In genomic region chr9:107298876-107299275, GRCm38 (mm10) we compare ENCODE assay signal across 12 mouse cellular contexts. TPM values are rescaled to one million over a fixed set of nuclear protein-coding genes. Genes with fewer than 3 reads are reported as not detected.
A peak's percentile ranks its signal among the peaks of the same experiment; 100 is the strongest.
DNase-seq lines count a peak whose midpoint lies in the region; ATAC-seq and TF ChIP-seq lines count a peak whose summit lies in the region.
"Had no signal": no experiment of that assay in that cellular context is flagged by ENCODE, and none has a peak within 500 bp of the region (broad histone marks: within the 10 kb centered on the region; RNA-seq: fewer than 3 reads in every experiment).

No protein-coding gene starts in this region.

- H3K4me2 ChIP-seq in heart, embryonic 15.5 days, result peak overlapping the region; percentile 80
- H3K4me2 ChIP-seq in intestine, embryonic 16.5 days (ENCODE audit: low read depth, low read length), result peak overlapping the region; percentile 89
- no peak overlapping the region for H3K4me2 ChIP-seq in forebrain, embryonic 11.5 days (ENCODE audit: low read depth, low read length, severe bottlenecking)

- no peaks in the 10 kb centered on the region for H3K9me3 ChIP-seq in heart, embryonic 15.5 days (replicated peaks)
- no peaks in the 10 kb centered on the region for H3K9me3 ChIP-seq in intestine, embryonic 16.5 days (ENCODE audit: control insufficient read depth, low read length)
- no peaks in the 10 kb centered on the region for H3K9me3 ChIP-seq in forebrain, embryonic 11.5 days (ENCODE audit: control insufficient read depth, low read length)
- H3K9me3 ChIP-seq: midbrain, embryonic 10.5 days had no signal

- peaks cover 26% of the 10 kb centered on the region for H3K36me3 ChIP-seq in heart, embryonic 15.5 days
- H3K36me3 ChIP-seq in spleen, adult 2 months (ENCODE audit: control insufficient read depth, insufficient read depth, low read length), result no peaks in the 10 kb centered on the region
- peaks cover 14% of the 10 kb centered on the region; the same call in 1 of the 2 replicates for H3K36me3 ChIP-seq in intestine, embryonic 16.5 days (ENCODE audit: control insufficient read depth, insufficient read depth, low read length)
- no peaks in the 10 kb centered on the region for H3K36me3 ChIP-seq in forebrain, embryonic 11.5 days (ENCODE audit: control insufficient read depth, insufficient read depth, low read length)

- H3K27ac ChIP-seq in heart, embryonic 15.5 days, result peak overlapping the region; percentile 94
- no peak overlapping the region for H3K27ac ChIP-seq in spleen, adult 2 months (ENCODE audit: insufficient read depth, low read length)
- H3K27ac ChIP-seq in intestine, embryonic 16.5 days (ENCODE audit: low read length), result peak overlapping the region; percentile 76
- H3K27ac ChIP-seq in forebrain, embryonic 11.5 days (ENCODE audit: low read depth, low read length), result no peak overlapping the region
- H3K27ac ChIP-seq: midbrain, embryonic 10.5 days had no signal

- intact Hi-C loops in heart, postnatal 25 days (cut with DNase I), result no loop called here

- ATAC-seq in heart, embryonic 15.5 days (replicated peaks; ENCODE audit: insufficient number of reproducible peaks, insufficient read depth, low FRiP score, low read depth), result no peak
- ATAC-seq in intestine, embryonic 16.5 days, result no peak
- no peak for ATAC-seq in forebrain, embryonic 11.5 days (replicated peaks; ENCODE audit: low FRiP score)

- TF ChIP-seq CTCF in spleen, adult 2 months (IDR thresholded peaks at IDR 0.05; ENCODE audit: extremely low read depth, insufficient read depth, insufficient read length, insufficient replicate concordance), result no peak

- 79% methylated on average over 6 of the region's 6 CpGs for whole genome bisulfite sequencing in heart, embryonic 15.5 days
- WGBS in spleen, adult 2 months, result 88% methylated on average over 6 of the region's 6 CpGs
- 58% methylated on average over 6 of the region's 6 CpGs for WGBS in intestine, embryonic 16.5 days
- WGBS in forebrain, embryonic 11.5 days, result 89% methylated on average over 6 of the region's 6 CpGs

- peak overlapping the region; percentile 78 for H3K9ac ChIP-seq in heart, embryonic 15.5 days
- peak overlapping the region; percentile 82 for H3K9ac ChIP-seq in intestine, embryonic 16.5 days (ENCODE audit: low read depth, low read length)
- no peak overlapping the region for H3K9ac ChIP-seq in forebrain, embryonic 11.5 days (ENCODE audit: low read length)

- H3K4me3 ChIP-seq in heart, embryonic 15.5 days, result peak overlapping the region; percentile 74
- peak overlapping the region; percentile 9; the same call in 1 of the 2 replicates for H3K4me3 ChIP-seq in spleen, adult 2 months (ENCODE audit: extremely low read depth, insufficient read depth, insufficient read length)
- H3K4me3 ChIP-seq in intestine, embryonic 16.5 days (ENCODE audit: low read length), result peak overlapping the region; percentile 71
- no peak overlapping the region for H3K4me3 ChIP-seq in forebrain, embryonic 11.5 days (ENCODE audit: low read depth, low read length)
- H3K4me3 ChIP-seq: midbrain, embryonic 10.5 days had no signal

- peaks cover 57% of the 10 kb centered on the region for H3K4me1 ChIP-seq in heart, embryonic 15.5 days (replicated peaks)
- H3K4me1 ChIP-seq in spleen, adult 2 months (ENCODE audit: control insufficient read depth, insufficient read depth, insufficient read length), result 0 out of 2 replicates have a peak, but pooled peaks cover 3% of the 10 kb centered on the region
- peaks cover 38% of the 10 kb centered on the region for H3K4me1 ChIP-seq in intestine, embryonic 16.5 days (ENCODE audit: control insufficient read depth, insufficient read depth, low read length)
- H3K4me1 ChIP-seq in forebrain, embryonic 11.5 days (replicated peaks; ENCODE audit: control insufficient read depth, insufficient read depth, low read length), result peaks cover 3% of the 10 kb centered on the region; the same call in 1 of the 2 replicates

- no peak for DNase-seq in heart, postnatal 25 days (ENCODE audit: low spot score)
- no peak for DNase-seq in spleen, adult 2 months (ENCODE audit: low read depth in 1 of 2, low spot score in 2 of 2)
- DNase-seq in spleen, postnatal 10 days (ENCODE audit: low spot score in 2 of 2), result no peak
- no peak for DNase-seq in adipocyte (ENCODE audit: low spot score)
- DNase-seq in forebrain, embryonic 11.5 days (ENCODE audit: low spot score), result no peak
- DNase-seq: adrenal gland, postnatal 10 days; cerebellum, adult 8-10 months; gastrocnemius, postnatal 10 days; right cerebral cortex, postnatal 14 days had no signal

- no peaks in the 10 kb centered on the region for H3K27me3 ChIP-seq in heart, embryonic 15.5 days
- H3K27me3 ChIP-seq in spleen, adult 2 months (ENCODE audit: control insufficient read depth, insufficient read depth, low read length), result no peaks in the 10 kb centered on the region
- H3K27me3 ChIP-seq in intestine, embryonic 16.5 days (replicated peaks; ENCODE audit: control insufficient read depth, insufficient read depth, low read length), result no peaks in the 10 kb centered on the region
- H3K27me3 ChIP-seq in forebrain, embryonic 11.5 days (ENCODE audit: control insufficient read depth, insufficient read depth, low read length), result peaks cover 2% of the 10 kb centered on the region; the same call in 1 of the 2 replicates

- no peak for TF ChIP-seq POLR2A in spleen, adult 2 months (IDR thresholded peaks at IDR 0.05; ENCODE audit: low read depth, low read length)

RNA-seq across cellular contexts. Expression of gene Cish, which starts 3.0 kb away (rescaled TPM):
- polyA plus RNA-seq in heart, embryonic 15.5 days (2015; fragmentation: Nextera tagmentation; extraction: Ambion mirVana), result 31.1 and 36.3 TPM in 2 replicates
- total RNA-seq in heart, postnatal 25 days (2021), result 100 to 1,000 TPM; 122 to 198 TPM
- 9.3 and 13.3 TPM in 2 replicates for polyA plus RNA-seq in spleen, adult 2 months (2012; rRNA removed)
- polyA plus RNA-seq in intestine, embryonic 16.5 days (2015; fragmentation: Nextera tagmentation; extraction: Ambion mirVana), result 17.5 and 19.9 TPM in 2 replicates
- polyA plus RNA-seq in forebrain, embryonic 11.5 days (2014; fragmentation: Nextera tagmentation; extraction: Ambion mirVana), result 6.5 and 7.4 TPM in 2 replicates

RNA-seq across cellular contexts. Expression of gene Mapkapk3, which starts 9.2 kb away (rescaled TPM):
- polyA plus RNA-seq in heart, embryonic 15.5 days (2015; fragmentation: Nextera tagmentation; extraction: Ambion mirVana), result 6.9 and 12.9 TPM in 2 replicates
- total RNA-seq in heart, postnatal 25 days (2021), result 10 to 100 TPM; 28.3 to 30.9 TPM
- 28.0 and 29.7 TPM in 2 replicates for polyA plus RNA-seq in spleen, adult 2 months (2012; rRNA removed)
- polyA plus RNA-seq in intestine, embryonic 16.5 days (2015; fragmentation: Nextera tagmentation; extraction: Ambion mirVana), result 41.1 and 47.6 TPM in 2 replicates
- polyA plus RNA-seq in forebrain, embryonic 11.5 days (2014; fragmentation: Nextera tagmentation; extraction: Ambion mirVana), result 3.2 and 4.9 TPM in 2 replicates

RNA-seq across cellular contexts. Expression of gene Hemk1, which starts 39.3 kb away (rescaled TPM):
- 11.2 and 11.8 TPM in 2 replicates for polyA plus RNA-seq in heart, embryonic 15.5 days (2015; fragmentation: Nextera tagmentation; extraction: Ambion mirVana)
- total RNA-seq in heart, postnatal 25 days (2021), result 10 to 100 TPM; 23.0 to 26.9 TPM
- 11.0 and 12.2 TPM in 2 replicates for polyA plus RNA-seq in spleen, adult 2 months (2012; rRNA removed)
- 11.2 and 11.8 TPM in 2 replicates for polyA plus RNA-seq in intestine, embryonic 16.5 days (2015; fragmentation: Nextera tagmentation; extraction: Ambion mirVana)
- 11.2 and 13.8 TPM in 2 replicates for polyA plus RNA-seq in forebrain, embryonic 11.5 days (2014; fragmentation: Nextera tagmentation; extraction: Ambion mirVana)

RNA-seq across cellular contexts. Expression of gene 6430571L13Rik, which starts 41.5 kb away (rescaled TPM):
- 0.90 and 1.1 TPM in 2 replicates for polyA plus RNA-seq in heart, embryonic 15.5 days (2015; fragmentation: Nextera tagmentation; extraction: Ambion mirVana)
- total RNA-seq in heart, postnatal 25 days (2021), result 1 to 10 TPM; 4.8 to 5.9 TPM
- 0.29 and 0.50 TPM in 2 replicates for polyA plus RNA-seq in spleen, adult 2 months (2012; rRNA removed)
- polyA plus RNA-seq in intestine, embryonic 16.5 days (2015; fragmentation: Nextera tagmentation; extraction: Ambion mirVana), result 0.21 and 0.26 TPM in 2 replicates
- 1.3 and 1.6 TPM in 2 replicates for polyA plus RNA-seq in forebrain, embryonic 11.5 days (2014; fragmentation: Nextera tagmentation; extraction: Ambion mirVana)

Comparison
In these comparisons a context has a peak if more than half of its experiments do, and no peak if none do; other contexts are left out.
1. H3K27ac ChIP-seq: peak in heart, embryonic 15.5 days (single experiment) and intestine, embryonic 16.5 days (single experiment); none in spleen, adult 2 months (single experiment) and forebrain, embryonic 11.5 days (single experiment).